Mouse (Mus musculus): ENCODE data around the gene Prdm11. TPM values are rescaled to one million over a fixed set of nuclear protein-coding genes. Genes with fewer than 3 reads are reported as not detected.

Gene Prdm11
- polyA plus RNA-seq (2015; fragmentation: Nextera tagmentation; extraction: Ambion mirVana) = 3.7 and 4.1 TPM in 2 replicates

DNA sequence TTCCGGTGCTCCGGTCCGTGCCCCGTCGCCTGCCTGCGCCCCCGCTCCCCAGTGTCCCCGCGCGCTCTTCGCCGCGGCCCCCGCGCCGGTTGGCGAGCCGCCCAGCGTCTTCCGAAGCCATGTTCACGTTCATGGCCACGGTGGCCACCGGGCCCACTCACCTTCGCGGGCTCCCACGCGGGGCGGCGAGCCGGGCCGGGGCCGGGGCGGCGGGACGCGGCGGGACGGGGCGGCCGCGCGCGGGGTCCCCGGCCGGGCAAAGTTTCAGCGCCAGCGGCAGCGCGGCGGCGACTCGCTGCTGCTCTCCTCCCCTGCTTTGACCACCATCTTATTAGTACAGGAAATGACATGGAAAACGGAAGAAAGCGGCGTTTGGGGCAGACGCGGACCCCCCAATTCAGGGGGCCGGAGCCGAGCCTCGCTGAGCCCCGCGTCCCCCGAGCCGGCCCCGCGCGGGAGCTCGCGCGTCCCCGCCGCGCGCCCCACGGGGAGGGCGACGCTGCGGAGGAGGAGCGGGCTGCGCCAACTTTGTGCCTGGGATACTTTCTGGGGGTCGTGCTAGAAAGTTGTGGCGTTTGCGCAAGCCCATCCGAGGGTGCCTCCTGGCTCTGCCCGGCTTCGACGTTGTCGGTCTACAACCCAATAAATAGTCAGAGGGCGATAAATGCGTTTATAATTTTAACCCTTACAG lies at the start of gene Prdm11:
Gene Prdm11 (minus strand): TSS at position 350 of the 691 bp plus-strand sequence.
- Histone ChIP-seq H3K27me3 (no peaks in the 10 kb centered on the region), H3K9me3 (no peaks in the 10 kb centered on the region), H3K27ac (replicated peaks) (peak within 1 kb of the TSS; percentile 94), H3K4me2 (peak within 1 kb of the TSS; percentile 76), H3K4me3 (peak within 1 kb of the TSS; percentile 75), H3K9ac (peak within 1 kb of the TSS; percentile 88), H3K4me1 (replicated peaks) (peaks cover 31% of the 10 kb centered on the region), H3K36me3 (no peaks in the 10 kb centered on the region)
- peak; percentile 46 for ATAC-seq (ENCODE audit: low FRiP score, low read depth)
- WGBS = under 1% methylated on average over 90 of the region's 90 CpGs

DNA sequence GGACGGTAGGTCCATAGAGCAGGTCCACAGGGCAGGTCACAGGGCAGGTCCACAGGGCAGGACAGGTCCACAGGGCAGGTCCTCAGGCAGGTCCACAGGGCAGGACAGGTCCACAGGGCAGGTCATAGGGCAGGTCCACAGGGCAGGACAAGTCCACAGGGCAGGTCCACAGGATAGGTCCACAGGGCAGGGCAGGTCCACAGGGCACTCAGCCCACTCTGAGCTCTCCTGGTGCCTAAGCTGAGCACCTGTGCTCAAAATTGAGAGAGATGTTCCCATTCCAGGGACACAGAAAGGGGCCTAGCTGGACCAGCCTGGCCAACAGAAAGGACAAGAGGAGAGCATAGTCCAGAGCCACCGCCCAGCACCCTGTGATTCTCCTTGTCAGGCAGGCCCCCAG lies 46.4 kb upstream of the Prdm11 start:
- Histone ChIP-seq H3K4me3 (no peak overlapping the region), H3K9ac (no peak overlapping the region), H3K36me3 (no peaks in the 10 kb centered on the region), H3K27me3 (no peaks in the 10 kb centered on the region), H3K4me2 (no peak overlapping the region), H3K9me3 (no peaks in the 10 kb centered on the region), H3K27ac (replicated peaks) (no peak overlapping the region), H3K4me1 (replicated peaks) (peaks cover 16% of the 10 kb centered on the region)
- 85% methylated on average over 2 of the region's 2 CpGs for WGBS
- ATAC-seq (ENCODE audit: low FRiP score, low read depth) = no peak

DNA sequence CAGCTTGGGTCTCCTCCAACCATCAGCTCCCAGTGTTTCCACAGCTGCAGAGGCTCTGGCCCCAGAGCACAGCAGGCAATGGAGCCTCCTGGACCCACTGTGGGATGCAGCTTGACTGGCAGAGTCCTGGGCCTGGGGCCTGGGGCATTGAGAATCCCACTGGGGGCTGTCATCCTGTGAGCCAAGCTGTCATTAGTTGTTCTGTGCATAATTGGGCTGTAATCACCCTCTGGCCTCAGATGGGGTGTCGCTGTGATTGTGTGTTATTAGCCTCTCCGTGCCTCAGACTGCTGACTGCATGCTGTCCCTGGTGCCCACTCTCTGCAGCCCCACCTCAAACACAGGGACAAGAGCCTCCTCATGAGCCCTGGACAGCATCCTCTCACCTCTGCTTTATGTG lies 45.7 kb upstream of the Prdm11 start:
- 0 out of 2 replicates have a peak overlapping the region, but pooled peaks have one; percentile 21 for H3K27ac ChIP-seq (replicated peaks)
- no peaks in the 10 kb centered on the region for H3K27me3 ChIP-seq
- H3K4me2 ChIP-seq = no peak overlapping the region
- ATAC-seq (ENCODE audit: low FRiP score, low read depth) = peak; percentile 70
- no peaks in the 10 kb centered on the region for H3K9me3 ChIP-seq
- no peaks in the 10 kb centered on the region for H3K36me3 ChIP-seq
- H3K4me3 ChIP-seq = no peak overlapping the region
- 29% methylated on average over 2 of the region's 2 CpGs for WGBS
- H3K4me1 ChIP-seq (replicated peaks) = peaks cover 16% of the 10 kb centered on the region
- H3K9ac ChIP-seq = no peak overlapping the region

DNA sequence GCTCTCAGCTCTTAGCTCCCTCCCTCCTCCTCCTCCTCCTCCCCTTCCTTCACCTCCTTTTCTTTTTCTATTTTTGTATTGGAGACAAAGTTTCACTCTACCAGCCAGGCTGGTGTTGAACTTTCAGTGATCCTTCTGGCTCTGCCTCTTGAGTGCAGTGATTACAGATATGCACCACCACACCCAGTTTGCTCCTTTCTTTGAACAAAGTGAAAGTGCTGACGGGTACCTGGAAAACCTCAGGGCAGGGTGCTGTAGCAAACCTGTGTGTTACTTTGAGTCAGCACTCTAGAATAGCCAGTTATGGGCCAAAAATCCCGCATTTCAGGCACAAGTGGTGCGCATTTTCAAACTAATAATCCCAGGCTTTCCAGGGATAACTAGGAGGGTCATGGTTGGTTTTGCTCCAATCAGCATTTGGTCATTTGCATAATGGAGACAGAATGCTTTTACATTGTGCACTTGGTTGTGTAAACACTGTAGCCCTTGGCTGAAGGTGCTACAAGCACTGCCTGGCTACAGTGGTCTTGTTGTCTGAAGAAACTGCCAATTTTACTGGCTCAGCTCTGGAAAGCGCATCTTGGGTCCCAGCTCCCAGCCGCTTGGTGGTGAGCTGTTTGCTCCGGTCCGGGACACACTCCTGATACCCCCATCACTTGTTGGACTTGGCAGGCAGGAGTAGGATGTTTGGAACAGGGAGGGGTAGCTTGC lies 43.6 kb upstream of the Prdm11 start:
- Histone ChIP-seq H3K36me3 (no peaks in the 10 kb centered on the region), H3K4me3 (no peak overlapping the region), H3K9ac (no peak overlapping the region), H3K4me1 (replicated peaks) (peaks cover 29% of the 10 kb centered on the region), H3K4me2 (no peak overlapping the region), H3K27me3 (no peaks in the 10 kb centered on the region), H3K9me3 (no peaks in the 10 kb centered on the region), H3K27ac (replicated peaks) (no peak overlapping the region)
- ATAC-seq (ENCODE audit: low FRiP score, low read depth) = no peak
- 70% methylated on average over 7 of the region's 7 CpGs for WGBS

DNA sequence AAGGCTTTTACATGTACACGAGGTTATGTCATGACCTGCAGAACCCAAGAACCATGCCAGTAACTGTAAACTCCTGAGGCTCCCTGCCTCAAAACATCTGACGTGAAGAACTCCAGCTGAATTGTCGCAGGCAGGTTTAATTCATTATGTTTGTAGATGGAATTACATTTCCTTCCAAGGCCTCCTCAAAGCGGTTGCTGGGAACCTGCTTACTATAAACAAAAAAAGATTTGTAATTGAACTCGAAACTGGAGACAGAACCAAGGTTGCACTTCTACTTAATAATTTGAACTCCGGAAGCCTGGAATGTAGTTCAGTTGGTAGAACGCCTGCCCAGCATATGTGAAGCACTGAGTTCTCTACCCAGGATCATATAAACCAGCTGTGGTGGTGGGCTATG lies 42.0 kb upstream of the Prdm11 start:
- Histone ChIP-seq H3K4me1 (replicated peaks) (peaks cover 29% of the 10 kb centered on the region), H3K4me2 (no peak overlapping the region), H3K9me3 (no peaks in the 10 kb centered on the region), H3K4me3 (no peak overlapping the region), H3K27me3 (no peaks in the 10 kb centered on the region), H3K27ac (replicated peaks) (no peak overlapping the region), H3K9ac (no peak overlapping the region), H3K36me3 (no peaks in the 10 kb centered on the region)
- WGBS = 82% methylated on average over 7 of the region's 7 CpGs
- no peak for ATAC-seq (ENCODE audit: low FRiP score, low read depth)

DNA sequence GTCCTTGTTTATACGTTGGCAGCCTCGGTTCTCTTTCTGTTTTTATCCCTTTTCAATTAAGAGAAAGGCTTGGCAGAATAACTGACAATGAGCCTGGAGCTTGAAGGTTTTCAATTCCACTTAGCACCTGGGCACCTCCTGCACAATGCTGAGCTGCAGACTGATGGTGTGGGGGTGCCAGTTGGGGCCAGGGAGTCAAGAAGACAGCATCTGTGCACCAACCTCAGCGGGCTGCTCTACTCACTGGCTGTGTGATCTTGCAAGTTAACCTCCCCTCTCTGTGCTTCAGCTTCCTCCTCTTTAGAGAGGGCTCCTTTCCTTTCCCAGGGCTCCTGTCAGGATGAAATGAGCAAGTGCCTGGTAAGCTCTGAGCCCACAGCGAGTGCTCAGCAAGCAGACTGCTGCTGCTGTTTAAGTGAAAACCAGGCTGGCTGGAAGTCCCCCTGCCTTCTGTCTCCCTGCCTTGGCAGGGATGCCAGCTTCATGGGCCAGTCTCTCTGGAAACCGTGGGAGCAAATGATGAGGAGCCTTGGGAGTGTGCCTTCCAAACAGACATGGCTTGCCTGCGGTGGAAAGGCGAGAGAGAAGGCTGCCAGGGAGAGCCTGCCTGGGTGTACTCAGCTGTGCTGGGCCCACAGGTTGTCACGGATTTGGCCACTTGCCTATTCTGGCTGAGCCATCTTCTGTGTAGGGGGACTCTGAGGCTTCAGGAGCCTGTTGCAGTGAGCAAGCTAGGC lies 39.5 kb upstream of the Prdm11 start:
- Histone ChIP-seq H3K27me3 (no peaks in the 10 kb centered on the region), H3K9me3 (no peaks in the 10 kb centered on the region), H3K9ac (no peak overlapping the region), H3K36me3 (no peaks in the 10 kb centered on the region), H3K27ac (replicated peaks) (no peak overlapping the region), H3K4me3 (no peak overlapping the region), H3K4me1 (replicated peaks) (peaks cover 15% of the 10 kb centered on the region), H3K4me2 (no peak overlapping the region)
- peak; percentile 60 for ATAC-seq (ENCODE audit: low FRiP score, low read depth)
- 43% methylated on average over 8 of the region's 8 CpGs for WGBS

DNA sequence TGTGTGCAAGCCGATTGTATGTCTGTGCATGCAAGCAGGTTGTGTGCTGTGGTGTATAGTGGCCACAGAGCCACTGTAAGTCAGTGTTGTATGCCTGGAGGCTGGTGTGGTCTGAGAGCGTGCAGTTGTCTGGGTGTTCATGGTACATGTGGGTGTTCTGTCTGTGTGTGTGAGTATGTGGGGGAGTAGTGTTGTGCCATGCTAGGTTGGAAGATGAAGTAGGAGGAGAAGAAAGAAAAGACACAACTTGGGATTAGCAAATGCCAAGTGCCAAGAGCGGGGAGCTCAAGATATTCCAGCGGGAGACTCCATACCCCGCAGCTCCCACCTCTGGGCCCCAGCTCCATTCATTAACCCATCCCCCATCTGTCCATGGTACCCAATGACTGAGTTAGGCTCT lies 38.5 kb upstream of the Prdm11 start:
- Histone ChIP-seq H3K27me3 (no peaks in the 10 kb centered on the region), H3K36me3 (no peaks in the 10 kb centered on the region), H3K4me2 (no peak overlapping the region), H3K4me1 (replicated peaks) (peaks cover 13% of the 10 kb centered on the region), H3K27ac (replicated peaks) (no peak overlapping the region), H3K4me3 (no peak overlapping the region), H3K9me3 (no peaks in the 10 kb centered on the region), H3K9ac (no peak overlapping the region)
- WGBS = 90% methylated on average over 5 of the region's 5 CpGs
- ATAC-seq (ENCODE audit: low FRiP score, low read depth) = no peak

DNA sequence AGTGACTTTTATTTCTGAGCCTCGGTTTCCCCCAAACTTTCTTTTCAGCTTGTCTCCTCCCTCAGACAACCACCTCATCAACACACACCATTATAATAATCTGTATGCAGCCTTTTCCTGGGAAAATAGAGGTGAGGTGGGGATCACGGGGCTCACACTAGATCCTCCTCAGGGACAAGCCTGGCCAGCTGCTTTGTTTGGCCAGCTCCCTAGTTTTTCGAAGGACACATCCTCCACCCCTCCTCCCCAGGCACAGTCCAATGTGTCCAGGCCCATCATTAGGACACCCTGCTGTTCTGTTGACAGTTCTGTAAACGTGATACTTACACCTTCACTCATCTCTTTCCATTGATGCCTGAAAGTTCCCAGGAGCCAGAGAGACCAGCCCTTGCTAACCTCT lies 37.4 kb upstream of the Prdm11 start:
- WGBS = 44% methylated on average over 4 of the region's 4 CpGs
- ATAC-seq (ENCODE audit: low FRiP score, low read depth) = no peak
- H3K27ac ChIP-seq (replicated peaks) = no peak overlapping the region

DNA sequence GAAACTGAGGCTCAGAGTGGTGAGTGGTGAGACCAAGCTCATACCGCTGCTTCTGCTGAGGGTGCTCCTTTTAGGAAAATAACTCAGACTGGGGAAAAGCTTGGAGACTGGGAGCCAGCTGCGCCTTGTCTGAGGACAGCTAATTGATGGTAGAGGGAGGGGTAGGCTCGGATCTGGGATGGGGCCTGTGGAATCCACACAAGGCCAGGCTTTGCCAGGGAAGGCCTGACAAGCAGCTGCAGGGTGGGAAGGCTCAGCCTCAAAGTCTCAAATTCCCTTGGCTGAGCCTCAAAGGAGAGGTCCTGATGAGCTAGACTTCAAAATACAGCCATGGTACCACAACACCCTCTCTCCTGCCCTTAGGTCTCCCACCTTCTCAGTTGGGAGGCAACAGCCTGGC lies 36.9 kb upstream of the Prdm11 start:
- peaks cover 13% of the 10 kb centered on the region for H3K4me1 ChIP-seq (replicated peaks)
- H3K27ac ChIP-seq (replicated peaks) = no peak overlapping the region
- no peaks in the 10 kb centered on the region for H3K27me3 ChIP-seq
- H3K36me3 ChIP-seq = no peaks in the 10 kb centered on the region
- no peak overlapping the region for H3K9ac ChIP-seq
- WGBS = 42% methylated on average over 3 of the region's 3 CpGs
- no peak overlapping the region for H3K4me2 ChIP-seq
- H3K4me3 ChIP-seq = no peak overlapping the region
- no peak for ATAC-seq (ENCODE audit: low FRiP score, low read depth)
- H3K9me3 ChIP-seq = no peaks in the 10 kb centered on the region

More for the DNA sequence above, 37.4 kb upstream of the Prdm11 start:
- H3K4me3 ChIP-seq = no peak overlapping the region
- H3K4me2 ChIP-seq = no peak overlapping the region
- no peaks in the 10 kb centered on the region for H3K9me3 ChIP-seq
- H3K27me3 ChIP-seq = no peaks in the 10 kb centered on the region
- no peaks in the 10 kb centered on the region for H3K36me3 ChIP-seq
- H3K4me1 ChIP-seq (replicated peaks) = peaks cover 13% of the 10 kb centered on the region
- H3K9ac ChIP-seq = no peak overlapping the region

DNA sequence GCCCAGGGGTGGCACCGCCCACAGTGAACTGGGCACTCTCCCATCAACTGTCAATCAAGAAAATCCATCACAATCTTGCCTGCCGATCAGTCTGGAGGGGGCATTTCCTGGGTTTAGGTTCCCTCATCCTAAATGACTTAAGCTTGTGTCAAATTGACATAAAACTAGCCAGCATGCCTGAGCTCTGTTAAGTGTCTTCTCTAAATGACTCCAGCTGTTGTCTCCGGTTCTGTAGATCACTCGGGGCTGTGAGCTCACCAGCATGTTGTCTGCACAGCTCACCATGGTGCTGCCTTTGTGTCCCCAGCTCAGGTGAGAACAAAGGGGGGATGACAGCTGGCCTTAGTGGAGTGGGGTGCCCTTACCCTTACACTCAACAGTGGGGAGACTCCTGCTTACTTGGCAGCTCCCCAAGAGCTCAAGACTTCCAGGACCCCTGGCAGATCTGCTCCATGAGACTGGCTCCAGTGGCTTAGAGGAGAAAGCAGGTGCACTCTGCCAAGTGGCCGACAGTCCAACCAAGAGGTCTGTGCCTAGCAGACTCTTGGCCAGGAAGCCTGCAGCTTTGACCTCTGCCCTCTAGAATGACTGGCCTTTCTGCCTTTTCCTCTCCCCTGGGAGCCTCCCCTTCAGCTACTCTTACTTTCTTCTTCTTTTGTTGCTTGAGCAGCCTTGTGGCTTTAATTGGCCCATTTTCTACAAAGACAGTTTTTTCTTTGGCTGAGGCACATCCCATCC lies 35.1 kb upstream of the Prdm11 start:
- H3K4me1 ChIP-seq (replicated peaks) = peaks cover 13% of the 10 kb centered on the region
- H3K9me3 ChIP-seq = no peaks in the 10 kb centered on the region
- 57% methylated on average over 5 of the region's 5 CpGs for WGBS
- no peak overlapping the region for H3K4me2 ChIP-seq
- H3K36me3 ChIP-seq = no peaks in the 10 kb centered on the region
- H3K4me3 ChIP-seq = no peak overlapping the region
- no peaks in the 10 kb centered on the region for H3K27me3 ChIP-seq
- no peak overlapping the region for H3K27ac ChIP-seq (replicated peaks)
- H3K9ac ChIP-seq = no peak overlapping the region
- ATAC-seq (ENCODE audit: low FRiP score, low read depth) = no peak

DNA sequence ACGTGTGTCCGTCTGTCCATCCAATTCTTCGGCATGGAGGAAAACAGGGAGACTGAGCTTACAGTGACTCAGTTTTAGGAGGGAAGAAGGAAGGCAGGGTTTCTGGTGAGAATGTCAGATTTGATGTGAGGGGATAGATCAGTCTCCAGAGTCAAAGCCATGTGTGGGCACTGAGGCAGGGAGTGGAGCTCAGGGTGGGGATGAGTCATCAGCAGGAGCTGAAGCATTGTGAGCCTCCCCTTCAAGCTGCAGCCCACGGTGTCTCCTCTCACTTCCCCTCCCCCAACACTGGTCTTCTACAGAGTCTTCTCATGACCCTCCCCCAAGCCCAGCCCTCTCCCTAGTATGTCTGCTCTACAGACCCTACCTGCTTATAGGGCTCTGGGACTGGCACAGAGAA lies 33.4 kb upstream of the Prdm11 start:
- H3K9ac ChIP-seq = no peak overlapping the region
- no peak overlapping the region for H3K4me2 ChIP-seq
- no peaks in the 10 kb centered on the region for H3K27me3 ChIP-seq
- no peak overlapping the region for H3K27ac ChIP-seq (replicated peaks)
- no peaks in the 10 kb centered on the region for H3K9me3 ChIP-seq
- no peak for ATAC-seq (ENCODE audit: low FRiP score, low read depth)
- H3K4me1 ChIP-seq (replicated peaks) = no peaks in the 10 kb centered on the region
- WGBS = 86% methylated on average over 4 of the region's 4 CpGs
- no peak overlapping the region for H3K4me3 ChIP-seq
- H3K36me3 ChIP-seq = no peaks in the 10 kb centered on the region

DNA sequence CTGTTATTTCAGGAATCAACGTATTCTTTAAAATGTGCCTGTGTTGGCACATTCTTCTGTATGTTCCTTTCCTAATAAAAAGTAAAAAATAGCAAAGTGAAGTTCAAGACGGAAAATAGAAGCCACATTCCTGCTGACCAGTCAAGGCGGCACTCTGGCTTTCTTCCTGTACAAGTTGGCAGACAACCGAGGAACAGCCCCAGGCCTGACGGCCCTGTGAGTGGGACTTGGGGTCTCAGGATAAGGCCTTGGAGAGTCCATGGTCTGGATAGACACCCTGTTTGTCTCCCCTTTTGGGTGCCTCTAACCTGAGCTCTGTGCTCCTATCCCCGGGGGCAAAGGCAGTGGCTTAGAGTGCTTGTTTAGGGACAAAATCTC lies 30.6 kb upstream of the Prdm11 start:
- Histone ChIP-seq H3K27ac (replicated peaks) (no peak overlapping the region), H3K4me3 (no peak overlapping the region), H3K4me1 (replicated peaks) (peaks cover 5% of the 10 kb centered on the region), H3K9ac (no peak overlapping the region), H3K27me3 (no peaks in the 10 kb centered on the region), H3K9me3 (no peaks in the 10 kb centered on the region), H3K4me2 (no peak overlapping the region), H3K36me3 (no peaks in the 10 kb centered on the region)
- no peak for ATAC-seq (ENCODE audit: low FRiP score, low read depth)
- WGBS = 79% methylated on average over 6 of the region's 6 CpGs

Data from hindbrain, embryonic 15.5 days (tissue).